Mouse (Mus musculus) hindbrain, embryonic 16.5 days (tissue): ENCODE measurements around the gene Iqcf6. TPM values are rescaled to one million over a fixed set of nuclear protein-coding genes. Genes with fewer than 3 reads are reported as not detected.

Experiments used
- ATAC-seq: fragments of 200-750 bp; cut with Nextera tagmentation; 2 replicates; pipeline ENCODE4 v1.8.0; 2017; ENCODE audit warnings: moderate TSS enrichment, moderate library complexity
- H3K27ac ChIP-seq: fragments of 300-500 bp; sonication (generic); 2 replicates; pipeline ENCODE4 v1.5.1; 2014; ENCODE audit warnings: low read depth, mild to moderate bottlenecking, control low read depth, low read length, moderate library complexity
- H3K27me3 ChIP-seq: fragments of 300-500 bp; sonication (generic); replicated peaks from 2 replicates; pipeline ENCODE4 v1.6.1; 2014; ENCODE audit warnings: low read length; ENCODE audit not compliant: control insufficient read depth, insufficient read depth
- H3K36me3 ChIP-seq: fragments of 300-500 bp; sonication (generic); 2 replicates; pipeline ENCODE4 v1.6.1; 2014; ENCODE audit warnings: mild to moderate bottlenecking, low read length, moderate library complexity, mixed read lengths; ENCODE audit not compliant: control insufficient read depth, insufficient read depth
- H3K4me1 ChIP-seq: fragments of 300-500 bp; sonication (generic); 2 replicates; pipeline ENCODE4 v1.6.1; 2014; ENCODE audit warnings: low read depth, low read length; ENCODE audit not compliant: control insufficient read depth, insufficient read depth
- H3K4me2 ChIP-seq: fragments of 300-500 bp; sonication (generic); 2 replicates; pipeline ENCODE4 v1.6.1; 2014; ENCODE audit warnings: mild to moderate bottlenecking, low read length, control low read depth, moderate library complexity
- H3K4me3 ChIP-seq: fragments of 300-500 bp; sonication (generic); 2 replicates; pipeline ENCODE4 v1.5.1; 2014; ENCODE audit warnings: mild to moderate bottlenecking, low read length, control low read depth, moderate library complexity
- H3K9ac ChIP-seq: fragments of 300-500 bp; sonication (generic); 2 replicates; pipeline ENCODE4 v1.6.1; 2014; ENCODE audit warnings: low read depth, mild to moderate bottlenecking, control low read depth, low read length, moderate library complexity
- H3K9me3 ChIP-seq: fragments of 300-500 bp; sonication (generic); 2 replicates; pipeline ENCODE4 v1.6.1; 2014; ENCODE audit warnings: mild to moderate bottlenecking, low read length, moderate library complexity; ENCODE audit not compliant: control insufficient read depth
- WGBS: fragments of 180-500 bp; shearing (Covaris S2); extraction: QIAGEN DNeasy Blood & Tissue Kit; methylation state at CpG from one replicate; pipeline ENCODE4 v1.1.7; 2014; 5-methylcytosine and 5-hydroxymethylcytosine counted together
- polyA plus RNA-seq: library from polyadenylated mRNA; unstranded; fragments of >200 nt; fragmentation: Nextera tagmentation; extraction: Ambion mirVana; gene quantifications from 2 replicates; pipeline ENCODE4 v1.2.1, GENCODE M21; 2015

The Iqcf6 gene
- polyA plus RNA-seq, 1 experiment from 2014 or later: not detected

GRCm38 (mm10) chr9:106664433-106664832, 38.1 kb downstream of the Iqcf6 start:
- H3K9ac ChIP-seq: no peak overlapping the region; the same call in 1 of the 2 replicates
- 19% methylated on average over 4 of the region's 4 CpGs for WGBS
- peak; percentile 92 for ATAC-seq

GRCm38 (mm10) chr9:106664856-106665255, 38.5 kb downstream of the Iqcf6 start:
- Histone ChIP-seq H3K4me3 (no peak overlapping the region), H3K9me3 (no peaks in the 10 kb centered on the region), H3K27ac (peak overlapping the region; percentile 40), H3K4me2 (no peak overlapping the region), H3K27me3 (no peaks in the 10 kb centered on the region), H3K4me1 (peaks cover 14% of the 10 kb centered on the region), H3K9ac (no peak overlapping the region), H3K36me3 (peaks cover 11% of the 10 kb centered on the region)
- WGBS: 63% methylated on average over 6 of the region's 6 CpGs
- ATAC-seq: peak; percentile 37

More at GRCm38 (mm10) chr9:106664433-106664832, 38.1 kb downstream of the Iqcf6 start:
- H3K36me3 ChIP-seq: peaks cover 11% of the 10 kb centered on the region
- H3K4me3 ChIP-seq: no peak overlapping the region
- peaks cover 14% of the 10 kb centered on the region for H3K4me1 ChIP-seq
- H3K4me2 ChIP-seq: no peak overlapping the region
- H3K27ac ChIP-seq: peak overlapping the region; percentile 40
- H3K27me3 ChIP-seq: no peaks in the 10 kb centered on the region
- no peaks in the 10 kb centered on the region for H3K9me3 ChIP-seq

GRCm38 (mm10) chr9:106673860-106674259, 47.5 kb downstream of the Iqcf6 start:
- 91% methylated on average over 2 of the region's 2 CpGs for WGBS
- ATAC-seq: no peak
- Histone ChIP-seq H3K9me3 (no peaks in the 10 kb centered on the region), H3K36me3 (peaks cover 20% of the 10 kb centered on the region), H3K9ac (no peak overlapping the region), H3K4me1 (no peaks in the 10 kb centered on the region), H3K4me3 (no peak overlapping the region), H3K27me3 (no peaks in the 10 kb centered on the region), H3K27ac (no peak overlapping the region), H3K4me2 (no peak overlapping the region)

- Histone ChIP-seq H3K4me1 (no peaks in the 10 kb centered on the region), H3K27ac (no peak overlapping the region), H3K9ac (no peak overlapping the region), H3K4me3 (no peak overlapping the region), H3K36me3 (peaks cover 27% of the 10 kb centered on the region), H3K27me3 (no peaks in the 10 kb centered on the region), H3K4me2 (no peak overlapping the region), H3K9me3 (no peaks in the 10 kb centered on the region)
- ATAC-seq: peak; percentile 77
- WGBS: 0% methylated on average over 1 of the region's 1 CpGs
These were observed 49.1 kb downstream of the Iqcf6 start for GRCm38 (mm10) chr9:106675480-106675879.

GRCm38 (mm10) chr9:106675965-106676364, 49.6 kb downstream of the Iqcf6 start:
- WGBS: 79% methylated on average over 9 of the region's 9 CpGs
- no peaks in the 10 kb centered on the region for H3K27me3 ChIP-seq
- H3K9ac ChIP-seq: no peak overlapping the region
- H3K4me2 ChIP-seq: no peak overlapping the region
- no peaks in the 10 kb centered on the region for H3K4me1 ChIP-seq
- no peaks in the 10 kb centered on the region for H3K9me3 ChIP-seq
- ATAC-seq: peak; percentile 31; the same call in 1 of the 2 replicates
- H3K4me3 ChIP-seq: no peak overlapping the region
- H3K27ac ChIP-seq: no peak overlapping the region
- peaks cover 27% of the 10 kb centered on the region for H3K36me3 ChIP-seq

GRCm38 (mm10) chr9:106676571-106676970, 50.2 kb downstream of the Iqcf6 start:
- ATAC-seq: no peak
- Histone ChIP-seq H3K4me3 (no peak overlapping the region), H3K36me3 (peaks cover 29% of the 10 kb centered on the region), H3K27me3 (no peaks in the 10 kb centered on the region), H3K4me2 (no peak overlapping the region), H3K9me3 (no peaks in the 10 kb centered on the region), H3K27ac (no peak overlapping the region), H3K9ac (no peak overlapping the region), H3K4me1 (no peaks in the 10 kb centered on the region)
- 77% methylated on average over 4 of the region's 4 CpGs for WGBS

Other genes starting within 250 kb of the Iqcf6 start
- gene Rpl29, start 197.1 kb upstream of the Iqcf6 start, polyA plus RNA-seq: 603 and 620 TPM in 2 replicates
- 26.2 and 26.6 TPM in 2 replicates for gene Acy1, start 188.3 kb upstream of the Iqcf6 start, polyA plus RNA-seq
- 12.1 and 13.2 TPM in 2 replicates for gene Abhd14b, start 179.1 kb upstream of the Iqcf6 start, polyA plus RNA-seq
- 83.8 and 87.8 TPM in 2 replicates for gene Abhd14a, start 178.9 kb upstream of the Iqcf6 start, polyA plus RNA-seq
- gene Pcbp4, start 173.3 kb upstream of the Iqcf6 start, polyA plus RNA-seq: 228 and 235 TPM in 2 replicates
- 1.3 and 1.4 TPM in 2 replicates for gene Gpr62, start 160.6 kb upstream of the Iqcf6 start, polyA plus RNA-seq
- gene Rrp9, start 150.6 kb upstream of the Iqcf6 start, polyA plus RNA-seq: 43.1 and 43.9 TPM in 2 replicates
- gene Parp3, start 149.6 kb upstream of the Iqcf6 start, polyA plus RNA-seq: 1.3 TPM in 2 replicates
- gene Iqcf1, start 126.6 kb upstream of the Iqcf6 start, polyA plus RNA-seq: not detected in 2 replicates
- gene Iqcf5, start 112.0 kb upstream of the Iqcf6 start, polyA plus RNA-seq: not detected in 2 replicates
- gene Iqcf3, start 65.0 kb upstream of the Iqcf6 start, polyA plus RNA-seq: not detected in 2 replicates
- gene Iqcf4, start 55.6 kb upstream of the Iqcf6 start, polyA plus RNA-seq: not detected in 2 replicates
- 11.3 and 12.3 TPM in 2 replicates for gene Grm2, start 29.5 kb downstream of the Iqcf6 start, polyA plus RNA-seq
- 86.1 and 91.0 TPM in 2 replicates for gene Tex264, start 59.3 kb downstream of the Iqcf6 start, polyA plus RNA-seq
- gene Rad54l2, start 162.6 kb downstream of the Iqcf6 start, polyA plus RNA-seq: 4.6 and 5.3 TPM in 2 replicates
- gene Dcaf1, start 195.3 kb downstream of the Iqcf6 start, polyA plus RNA-seq: 15.2 and 20.9 TPM in 2 replicates